Mouse (Mus musculus) WW6 (cell line): ENCODE measurements around the gene 2510039O18Rik.

Experiments used
- DNase-seq: peaks from one replicate; pipeline ENCODE4 v3.0.0-alpha.2; 2013; ENCODE audit warnings: low read depth, low spot score

2510039O18Rik gene

GRCm38 (mm10) chr4:147993571-147994095, 52.9 kb downstream of the 2510039O18Rik start:
- DNase-seq = no peak

- no peak for DNase-seq
Measured at GRCm38 (mm10) chr4:147995311-147995710, 54.6 kb downstream of the 2510039O18Rik start.
